Mouse (Mus musculus): Measurements from ENCODE around the gene Ankrd33b. TPM values are rescaled to one million over a fixed set of nuclear protein-coding genes. Genes with fewer than 3 reads are reported as not detected.

Ankrd33b gene
- polyA plus RNA-seq, 2 experiments, result 0.52 to 0.59 TPM

DNA sequence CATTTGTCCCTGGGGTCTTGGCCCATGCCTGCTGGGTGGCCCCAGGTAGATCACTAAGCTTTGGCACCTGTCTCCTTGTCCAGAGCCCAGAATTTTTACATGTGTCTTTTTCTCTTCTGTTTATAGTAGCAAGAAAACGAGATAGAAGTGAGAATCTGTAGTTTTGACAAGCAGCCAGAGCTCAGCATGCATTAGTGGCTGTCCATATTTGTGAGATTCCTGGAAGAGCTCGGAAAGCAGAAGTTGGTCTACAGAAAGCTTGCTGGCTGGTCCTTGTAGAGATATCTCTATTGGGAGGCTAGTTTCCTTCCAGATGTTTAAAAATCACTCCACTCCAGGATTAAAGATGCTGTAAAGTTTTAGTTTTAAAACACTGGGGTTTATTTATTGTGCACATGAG is 117.5 kb downstream of the Ankrd33b start:
- Histone ChIP-seq H3K4me1 (ENCODE audit: control insufficient read depth, insufficient read depth, low read length) (peaks cover 41% of the 10 kb centered on the region), H3K27me3 (ENCODE audit: control insufficient read depth, insufficient read depth, low read length) (no peaks in the 10 kb centered on the region), H3K4me2 (replicated peaks; ENCODE audit: low read depth, low read length, severe bottlenecking) (no peak overlapping the region), H3K9me3 (ENCODE audit: control insufficient read depth, low read length) (no peaks in the 10 kb centered on the region), H3K9ac (ENCODE audit: low read depth, low read length, severe bottlenecking) (no peak overlapping the region), H3K36me3 (ENCODE audit: control insufficient read depth, insufficient read depth, low read length) (no peaks in the 10 kb centered on the region), H3K27ac (replicated peaks; ENCODE audit: low read depth, low read length) (no peak overlapping the region), H3K4me3 (replicated peaks; ENCODE audit: low read length) (no peak overlapping the region)
- WGBS, result 46% methylated on average over 2 of the region's 2 CpGs
- ATAC-seq (ENCODE audit: low FRiP score, low read depth) (peak; percentile 35; the same call in 1 of the 2 replicates), DNase-seq (ENCODE audit: low spot score) (peak; percentile 39)
- TF ChIP-seq POLR2A (IDR thresholded peaks at IDR 0.05; ENCODE audit: borderline replicate concordance, extremely low read depth, insufficient read depth, insufficient read length), result no peak

DNA sequence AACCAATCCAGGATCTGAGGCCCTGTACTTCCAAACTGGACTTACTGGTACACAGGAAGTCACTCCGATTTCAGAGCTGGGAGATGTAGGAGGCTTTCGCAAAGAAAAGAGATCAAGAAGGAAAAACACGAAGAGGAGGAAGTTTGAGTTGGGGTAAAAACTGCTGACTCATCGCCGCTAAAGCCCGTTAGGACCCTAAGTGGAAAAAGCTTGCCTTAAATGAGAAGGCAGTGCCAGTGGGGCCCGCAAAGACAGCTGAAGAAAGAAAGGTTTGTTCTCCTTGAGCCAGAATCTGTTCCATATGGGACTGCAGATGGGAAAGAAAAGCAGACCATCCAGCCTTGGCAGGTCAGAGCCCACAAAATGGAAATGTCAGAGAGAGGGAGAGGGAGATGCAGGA is 118.6 kb downstream of the Ankrd33b start:
- no peak for TF ChIP-seq POLR2A (IDR thresholded peaks at IDR 0.05; ENCODE audit: borderline replicate concordance, extremely low read depth, insufficient read depth, insufficient read length)

DNA sequence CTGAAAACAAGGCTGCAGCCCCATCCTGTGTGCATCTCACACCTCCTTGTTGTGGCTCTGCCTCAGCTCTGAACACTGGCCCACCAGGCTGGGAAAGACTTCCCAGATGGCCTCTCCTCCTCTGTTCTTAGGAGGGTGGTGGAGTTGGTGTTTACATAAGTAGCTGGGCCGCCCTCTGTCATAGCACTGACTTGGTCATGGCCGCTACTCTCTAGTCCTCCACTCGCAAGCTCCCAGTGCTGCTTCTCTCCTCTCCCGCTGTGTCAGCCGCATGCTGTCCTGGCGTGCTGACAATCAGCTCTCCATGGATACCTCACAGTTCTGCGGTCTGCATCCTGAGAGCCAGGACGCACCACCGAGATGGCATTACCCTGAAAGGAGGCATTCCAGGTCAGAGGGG is 120.5 kb downstream of the Ankrd33b start:
- H3K27ac ChIP-seq (replicated peaks; ENCODE audit: low read depth, low read length), result no peak overlapping the region
- H3K4me3 ChIP-seq (replicated peaks; ENCODE audit: low read length), result no peak overlapping the region
- H3K27me3 ChIP-seq (ENCODE audit: control insufficient read depth, insufficient read depth, low read length), result no peaks in the 10 kb centered on the region
- H3K36me3 ChIP-seq (ENCODE audit: control insufficient read depth, insufficient read depth, low read length), result no peaks in the 10 kb centered on the region
- H3K9ac ChIP-seq (ENCODE audit: low read depth, low read length, severe bottlenecking), result no peak overlapping the region
- no peak for TF ChIP-seq POLR2A (IDR thresholded peaks at IDR 0.05; ENCODE audit: borderline replicate concordance, extremely low read depth, insufficient read depth, insufficient read length)
- H3K4me1 ChIP-seq (ENCODE audit: control insufficient read depth, insufficient read depth, low read length), result peaks cover 41% of the 10 kb centered on the region
- no peaks in the 10 kb centered on the region for H3K9me3 ChIP-seq (ENCODE audit: control insufficient read depth, low read length)
- H3K4me2 ChIP-seq (replicated peaks; ENCODE audit: low read depth, low read length, severe bottlenecking), result no peak overlapping the region
- WGBS, result 74% methylated on average over 9 of the region's 9 CpGs
- no peak for ATAC-seq (ENCODE audit: low FRiP score, low read depth)
- DNase-seq (ENCODE audit: low spot score), result no peak

More for the DNA sequence above, 118.6 kb downstream of the Ankrd33b start:
- WGBS, result 37% methylated on average over 7 of the region's 7 CpGs
- Histone ChIP-seq H3K27ac (replicated peaks; ENCODE audit: low read depth, low read length) (peak overlapping the region; percentile 40), H3K4me3 (replicated peaks; ENCODE audit: low read length) (no peak overlapping the region), H3K9me3 (ENCODE audit: control insufficient read depth, low read length) (no peaks in the 10 kb centered on the region), H3K27me3 (ENCODE audit: control insufficient read depth, insufficient read depth, low read length) (no peaks in the 10 kb centered on the region), H3K4me1 (ENCODE audit: control insufficient read depth, insufficient read depth, low read length) (peaks cover 41% of the 10 kb centered on the region), H3K36me3 (ENCODE audit: control insufficient read depth, insufficient read depth, low read length) (no peaks in the 10 kb centered on the region), H3K4me2 (replicated peaks; ENCODE audit: low read depth, low read length, severe bottlenecking) (no peak overlapping the region), H3K9ac (ENCODE audit: low read depth, low read length, severe bottlenecking) (no peak overlapping the region; the same call in 1 of the 2 replicates)
- DNase-seq (ENCODE audit: low spot score), result peak; percentile 53
- no peak for ATAC-seq (ENCODE audit: low FRiP score, low read depth)

DNA sequence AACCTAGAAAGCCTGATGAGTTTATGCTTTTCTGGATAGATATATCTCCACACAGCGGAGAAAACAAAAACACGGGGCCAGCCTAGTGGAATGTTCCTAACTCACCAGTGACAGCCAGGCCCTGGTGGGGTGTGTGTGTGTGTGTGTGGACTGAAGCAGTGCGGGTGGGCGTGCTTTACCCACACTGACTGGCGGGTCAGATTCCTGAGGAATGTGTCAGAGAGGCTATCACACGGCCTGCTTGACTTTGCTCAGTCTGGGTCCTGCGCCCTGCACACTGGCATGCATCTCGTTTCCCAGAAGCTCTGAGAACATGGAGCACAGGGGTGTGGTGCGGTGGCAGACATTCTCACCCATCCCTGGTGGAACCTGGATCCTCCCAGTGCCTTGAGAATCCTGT is 121.6 kb downstream of the Ankrd33b start:
- no peak for DNase-seq (ENCODE audit: low spot score)
- no peak overlapping the region for H3K27ac ChIP-seq (replicated peaks; ENCODE audit: low read depth, low read length)
- no peak overlapping the region for H3K4me2 ChIP-seq (replicated peaks; ENCODE audit: low read depth, low read length, severe bottlenecking)
- TF ChIP-seq POLR2A (IDR thresholded peaks at IDR 0.05; ENCODE audit: borderline replicate concordance, extremely low read depth, insufficient read depth, insufficient read length), result no peak
- no peak for ATAC-seq (ENCODE audit: low FRiP score, low read depth)
- WGBS, result 65% methylated on average over 9 of the region's 9 CpGs
- H3K9ac ChIP-seq (ENCODE audit: low read depth, low read length, severe bottlenecking), result no peak overlapping the region
- peaks cover 8% of the 10 kb centered on the region; the same call in 1 of the 2 replicates for H3K9me3 ChIP-seq (ENCODE audit: control insufficient read depth, low read length)
- no peaks in the 10 kb centered on the region for H3K27me3 ChIP-seq (ENCODE audit: control insufficient read depth, insufficient read depth, low read length)
- H3K4me1 ChIP-seq (ENCODE audit: control insufficient read depth, insufficient read depth, low read length), result peaks cover 39% of the 10 kb centered on the region
- no peaks in the 10 kb centered on the region; the same call in 1 of the 2 replicates for H3K36me3 ChIP-seq (ENCODE audit: control insufficient read depth, insufficient read depth, low read length)
- no peak overlapping the region for H3K4me3 ChIP-seq (replicated peaks; ENCODE audit: low read length)

DNA sequence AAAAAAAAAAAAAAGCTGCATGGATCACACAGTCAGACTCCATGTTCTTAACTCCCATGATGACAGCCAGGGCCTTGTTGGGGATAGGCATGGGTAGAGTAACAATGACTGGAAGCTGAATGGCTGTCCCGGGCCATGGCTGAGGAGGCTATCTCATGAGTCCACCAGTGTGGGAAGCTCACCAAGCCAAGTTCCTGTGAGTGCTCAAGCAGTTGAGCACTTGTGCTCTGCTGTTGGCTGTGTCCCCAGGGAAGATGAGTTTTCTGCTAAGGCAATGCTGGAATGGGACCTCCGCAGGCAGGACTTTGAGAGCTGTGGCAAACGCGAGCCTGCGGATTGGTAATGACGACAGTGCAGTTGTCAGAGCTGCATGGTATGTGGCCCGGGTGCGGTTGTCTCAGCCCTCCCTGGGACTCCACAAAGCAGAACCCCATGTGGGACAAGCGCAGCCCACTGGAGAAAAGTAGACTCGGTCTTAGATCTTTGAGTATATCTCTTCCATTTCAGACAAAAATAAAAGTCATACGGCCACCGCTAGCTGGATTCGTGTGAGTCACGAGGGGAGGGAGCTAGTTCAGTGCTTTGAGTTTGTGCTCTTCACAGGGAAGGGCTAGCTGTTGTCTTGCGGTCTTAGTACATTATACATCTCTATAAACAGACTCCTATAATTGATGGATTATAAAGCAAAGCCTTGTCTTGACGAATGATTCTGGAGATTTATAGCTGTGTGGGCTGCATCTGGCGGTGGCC is 122.7 kb downstream of the Ankrd33b start:
- Histone ChIP-seq H3K27ac (replicated peaks; ENCODE audit: low read depth, low read length) (no peak overlapping the region), H3K4me1 (ENCODE audit: control insufficient read depth, insufficient read depth, low read length) (peaks cover 29% of the 10 kb centered on the region), H3K36me3 (ENCODE audit: control insufficient read depth, insufficient read depth, low read length) (peaks cover 11% of the 10 kb centered on the region), H3K27me3 (ENCODE audit: control insufficient read depth, insufficient read depth, low read length) (no peaks in the 10 kb centered on the region), H3K9me3 (ENCODE audit: control insufficient read depth, low read length) (peaks cover 8% of the 10 kb centered on the region; the same call in 1 of the 2 replicates), H3K9ac (ENCODE audit: low read depth, low read length, severe bottlenecking) (no peak overlapping the region), H3K4me3 (replicated peaks; ENCODE audit: low read length) (no peak overlapping the region), H3K4me2 (replicated peaks; ENCODE audit: low read depth, low read length, severe bottlenecking) (no peak overlapping the region)
- TF ChIP-seq POLR2A (IDR thresholded peaks at IDR 0.05; ENCODE audit: borderline replicate concordance, extremely low read depth, insufficient read depth, insufficient read length), result no peak
- DNase-seq (ENCODE audit: low spot score) (no peak), ATAC-seq (ENCODE audit: low FRiP score, low read depth) (no peak)
- WGBS, result 91% methylated on average over 17 of the region's 17 CpGs
